Mouse (Mus musculus): ENCODE measurements around the gene Tet2.
"Not testable (repeated sequence)": the region's sequence is repeated elsewhere in the genome, so short reads cannot be mapped to it uniquely, and the experiment has no call there.

Tet2 gene

GRCm38 (mm10) chr3:133546790-133547189, 1.9 kb upstream of the Tet2 start:
- DNase-seq = no peak

- no peak for DNase-seq
These were observed 346 bp upstream of the Tet2 start for GRCm38 (mm10) chr3:133545304-133545666.

GRCm38 (mm10) chr3:133544131-133544550, 798 bp downstream of the Tet2 start:
- peak; percentile 73 to 85 for DNase-seq

- peak; percentile 25 to 37 for DNase-seq
These were observed 1.6 kb downstream of the Tet2 start for GRCm38 (mm10) chr3:133543101-133544020.

GRCm38 (mm10) chr3:133542084-133542483, 2.9 kb downstream of the Tet2 start:
- DNase-seq = no peak

GRCm38 (mm10) chr3:133541000-133541399, 3.9 kb downstream of the Tet2 start:
- DNase-seq = no peak

GRCm38 (mm10) chr3:133539991-133540390, 4.9 kb downstream of the Tet2 start:
- no peak for DNase-seq

GRCm38 (mm10) chr3:133538499-133538898, 6.4 kb downstream of the Tet2 start:
- not testable (repeated sequence) for DNase-seq

- no peak for DNase-seq
These were observed 9.3 kb downstream of the Tet2 start for GRCm38 (mm10) chr3:133535644-133536043.

GRCm38 (mm10) chr3:133534066-133534465, 10.9 kb downstream of the Tet2 start:
- no peak for DNase-seq

- no peak for DNase-seq
These were observed 11.5 kb downstream of the Tet2 start for GRCm38 (mm10) chr3:133533272-133533995.

GRCm38 (mm10) chr3:133532806-133533205, 12.1 kb downstream of the Tet2 start:
- no peak for DNase-seq

- DNase-seq = no peak
These were observed 12.7 kb downstream of the Tet2 start for GRCm38 (mm10) chr3:133532252-133532651.

- no peak for DNase-seq
These were observed 13.8 kb downstream of the Tet2 start for GRCm38 (mm10) chr3:133531101-133531500.

GRCm38 (mm10) chr3:133530664-133531063, 14.3 kb downstream of the Tet2 start:
- no peak for DNase-seq

- DNase-seq = no peak
These were observed 18.7 kb downstream of the Tet2 start for GRCm38 (mm10) chr3:133526119-133526723.

- no peak for DNase-seq
These were observed 19.4 kb downstream of the Tet2 start for GRCm38 (mm10) chr3:133525578-133525977.

- no peak for DNase-seq
These were observed 20.4 kb downstream of the Tet2 start for GRCm38 (mm10) chr3:133524341-133525050.

GRCm38 (mm10) chr3:133523191-133523590, 21.7 kb downstream of the Tet2 start:
- no peak for DNase-seq

GRCm38 (mm10) chr3:133522289-133522688, 22.6 kb downstream of the Tet2 start:
- no peak for DNase-seq

- no peak for DNase-seq
These were observed 26.1 kb downstream of the Tet2 start for GRCm38 (mm10) chr3:133518801-133519200.

GRCm38 (mm10) chr3:133518116-133518515, 26.8 kb downstream of the Tet2 start:
- DNase-seq = no peak

- no peak for DNase-seq
These were observed 27.5 kb downstream of the Tet2 start for GRCm38 (mm10) chr3:133517406-133517805.
